Mouse (Mus musculus): ENCODE data around the gene Hnrnpm.

GRCm38 (mm10) chr17:33628621-33629486 lies 57.8 kb downstream of the Hnrnpm start, which contains the start of gene Zfp414:
- TF ChIP-seq POLR2A (IDR thresholded peaks at IDR 0.05; ENCODE audit: low read depth, low read length), result peak; percentile 77
- TF ChIP-seq CTCF (IDR thresholded peaks at IDR 0.05; ENCODE audit: borderline replicate concordance, insufficient read depth, low read length), result no peak

Data from embryonic fibroblast, embryonic 13.5 days (primary cell).